Mouse (Mus musculus) thymus, adult 18-20 months (tissue): Measurements from ENCODE around the gene Vmn1r213.

Source experiments
- DNase-seq, 2 experiments: peaks; one replicate each; pipeline ENCODE4 v3.0.0; 2022; ENCODE audit warnings: mixed read lengths in 2 of 2

The Vmn1r213 gene

DNA sequence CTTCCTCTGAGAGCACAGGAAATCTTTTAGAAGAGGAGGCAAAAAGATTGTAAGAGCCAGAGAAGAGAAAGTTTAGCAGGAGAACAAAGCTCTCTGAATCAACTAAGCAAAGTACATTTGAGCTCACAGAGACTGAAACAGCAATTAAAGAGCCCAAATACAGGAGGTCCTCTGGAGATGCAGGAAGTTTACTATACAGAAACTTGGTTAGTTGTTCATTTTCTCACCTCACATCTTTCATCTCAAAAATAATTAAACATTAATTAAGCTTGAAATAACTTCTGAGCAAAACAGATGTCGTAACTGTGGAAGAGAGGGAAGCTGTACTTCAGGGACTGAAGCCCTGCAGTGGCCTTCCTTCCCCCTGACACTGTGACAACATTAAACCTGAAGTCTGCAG lies at the start of gene Vmn1r213:
Vmn1r213 (plus strand) TSS at position 301 of the 400 bp plus-strand sequence.
- no peak for DNase-seq

DNA sequence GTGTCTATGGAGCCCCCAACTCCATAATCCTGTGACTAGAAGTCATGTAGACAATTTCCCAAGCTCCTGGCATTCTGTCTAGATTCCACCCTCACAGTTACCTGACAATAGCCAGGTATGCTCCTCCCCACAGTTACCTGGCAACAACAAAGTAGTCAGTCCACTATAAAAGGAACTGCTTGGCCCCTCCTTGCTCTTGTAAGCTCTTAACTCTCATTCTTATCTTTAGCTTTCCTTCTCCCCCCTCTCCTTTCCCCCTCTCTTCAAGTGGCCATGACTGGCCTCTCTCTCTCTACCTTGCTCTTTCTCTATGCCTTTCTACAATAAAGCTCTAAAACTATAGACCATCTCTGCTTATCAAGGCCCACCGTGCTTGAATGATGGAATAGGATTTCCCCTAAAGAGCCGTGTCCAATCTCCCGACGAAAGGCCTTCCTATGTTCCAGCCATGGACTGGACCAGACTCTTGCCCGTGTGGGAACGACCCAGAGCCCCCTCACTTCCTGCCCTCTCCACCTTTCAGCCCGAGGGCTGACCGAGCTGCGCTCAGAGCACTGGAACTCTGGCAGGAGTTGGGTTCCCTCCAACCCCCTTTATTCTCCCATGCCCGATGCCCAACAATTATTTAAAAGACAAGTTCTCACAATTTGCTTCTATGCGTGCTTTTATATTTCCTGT lies 17.1 kb upstream of the Vmn1r213 start:
- DNase-seq: no peak

- no peak for DNase-seq
Measured at GRCm38 (mm10) chr13:22992178-22992700, 15.2 kb upstream of the Vmn1r213 start.

GRCm38 (mm10) chr13:22992721-22993120 lies 14.7 kb upstream of the Vmn1r213 start:
- DNase-seq: no peak

- no peak for DNase-seq
Measured at GRCm38 (mm10) chr13:23018158-23018557, 10.7 kb downstream of the Vmn1r213 start.

GRCm38 (mm10) chr13:23024812-23025211 lies 17.4 kb downstream of the Vmn1r213 start:
- DNase-seq: no peak

DNA sequence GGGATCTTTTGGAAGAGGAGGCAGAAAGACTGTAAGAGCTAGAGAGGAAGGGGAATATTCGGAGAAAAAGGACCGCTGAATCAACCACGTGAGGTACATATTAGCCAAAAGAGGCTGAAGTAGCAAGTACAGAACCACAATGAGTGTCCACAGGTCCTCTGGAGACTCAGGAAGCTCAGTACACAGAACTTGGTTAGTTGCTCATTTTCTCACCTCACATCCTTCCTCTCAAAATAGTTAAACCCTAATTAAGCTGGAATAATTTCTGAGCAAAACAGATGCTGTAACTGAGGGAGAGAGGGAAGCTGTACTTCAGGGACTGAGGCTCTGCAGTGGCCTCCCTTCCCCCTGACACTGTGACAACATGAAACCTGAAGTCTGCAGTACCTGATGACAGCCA lies 22.7 kb downstream of the Vmn1r213 start, which contains the start of gene Vmn1r214:
Vmn1r214 (plus strand) TSS at position 301 of the 400 bp plus-strand sequence.
- DNase-seq: no peak

DNA sequence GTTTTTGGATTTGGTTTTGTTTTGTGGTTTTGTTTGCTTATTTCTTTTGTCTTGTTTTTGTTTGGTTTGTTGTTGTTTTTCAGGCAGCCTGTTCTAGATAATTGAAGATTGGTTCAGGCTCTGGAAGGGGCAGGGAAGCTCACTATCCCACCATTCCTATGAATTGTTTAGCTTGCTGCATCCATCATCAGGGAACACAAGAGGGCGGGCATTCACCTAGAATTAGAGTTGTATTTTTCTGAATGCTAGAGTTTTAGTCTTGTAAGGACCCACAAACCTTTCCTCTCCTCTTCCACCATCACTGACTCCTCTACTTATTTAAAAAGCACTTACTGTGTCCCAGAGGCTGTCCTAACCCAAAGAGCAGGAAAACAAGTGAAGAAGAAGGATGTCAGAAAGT lies 50.3 kb downstream of the Vmn1r213 start:
- no peak for DNase-seq
